Mouse (Mus musculus) urinary bladder, postnatal 10 days (tissue): ENCODE results near the gene Myof.

ENCODE experiments used
- DNase-seq: peaks from one replicate; pipeline ENCODE4 v3.0.0; 2022; ENCODE audit warnings: low spot score

The Myof gene

DNA sequence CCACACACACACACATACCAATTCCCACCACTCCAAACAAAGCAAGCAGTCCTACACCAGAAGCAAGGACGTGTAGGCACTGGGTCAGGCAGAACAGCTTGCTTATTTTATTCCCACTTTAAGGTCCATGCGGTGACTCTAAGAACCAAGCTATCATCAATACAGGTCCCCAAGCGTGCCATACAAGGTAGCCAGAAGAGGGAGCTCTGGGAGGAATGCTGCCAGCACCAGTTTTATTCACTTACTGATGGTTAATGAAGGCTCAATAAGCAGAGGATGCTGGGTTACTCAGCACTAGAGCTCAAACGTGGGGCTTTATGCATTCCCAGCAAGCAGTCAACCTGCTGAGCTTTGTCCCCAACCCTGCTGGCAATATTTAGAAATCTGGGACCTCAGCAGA is 96.7 kb downstream of the Myof start:
- no peak for DNase-seq

- DNase-seq = no peak
Observed at GRCm38 (mm10) chr19:37946053-37946452, 97.3 kb downstream of the Myof start.

- no peak for DNase-seq
Observed at GRCm38 (mm10) chr19:37939203-37939602, 104.2 kb downstream of the Myof start.

- DNase-seq = no peak
Observed at GRCm38 (mm10) chr19:37937092-37937491, 106.3 kb downstream of the Myof start.

GRCm38 (mm10) chr19:37934640-37935039 is 108.7 kb downstream of the Myof start:
- no peak for DNase-seq

DNA sequence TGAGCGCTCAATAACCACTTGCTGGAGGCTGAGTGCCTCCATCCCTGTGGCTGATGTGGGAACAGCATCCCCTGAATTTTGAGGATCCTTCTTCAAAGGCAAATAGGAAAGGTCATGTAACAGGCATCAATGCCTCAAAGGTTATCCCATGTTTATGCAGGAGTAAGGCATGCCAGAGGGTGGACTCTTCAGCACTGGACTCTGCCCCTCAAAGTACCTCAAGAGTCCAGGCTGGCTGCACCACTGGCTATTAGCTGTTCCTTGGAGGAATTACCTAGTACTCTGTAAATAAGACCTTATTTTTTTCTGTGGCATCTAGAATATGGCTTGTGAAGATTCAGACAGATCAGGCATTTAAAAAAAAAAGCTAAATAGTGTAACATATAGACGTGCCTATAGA is 111.2 kb downstream of the Myof start:
- DNase-seq = no peak

GRCm38 (mm10) chr19:37927911-37928310 is 115.5 kb downstream of the Myof start:
- no peak for DNase-seq

GRCm38 (mm10) chr19:37925323-37925722 is 118.1 kb downstream of the Myof start:
- no peak for DNase-seq

DNA sequence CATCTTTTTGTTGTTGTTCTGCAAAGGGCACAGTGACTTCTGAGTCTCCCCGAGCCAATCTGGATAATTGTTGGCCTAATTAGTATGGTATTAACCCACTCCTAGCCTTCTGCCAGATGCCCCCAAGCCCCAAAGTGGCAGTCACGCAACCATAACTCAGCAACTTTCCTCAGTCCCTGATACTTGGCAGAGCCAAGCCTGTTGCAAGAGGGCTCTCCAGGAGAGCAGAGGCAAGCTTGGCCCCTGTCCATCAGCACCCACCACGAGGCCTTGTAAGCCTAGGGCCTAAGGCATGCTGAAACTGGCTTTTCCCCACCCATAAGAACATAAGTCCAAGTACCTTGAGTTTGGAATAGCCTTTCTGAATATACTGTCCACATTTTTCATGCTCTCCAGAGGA is 119.1 kb downstream of the Myof start:
- DNase-seq = no peak

DNA sequence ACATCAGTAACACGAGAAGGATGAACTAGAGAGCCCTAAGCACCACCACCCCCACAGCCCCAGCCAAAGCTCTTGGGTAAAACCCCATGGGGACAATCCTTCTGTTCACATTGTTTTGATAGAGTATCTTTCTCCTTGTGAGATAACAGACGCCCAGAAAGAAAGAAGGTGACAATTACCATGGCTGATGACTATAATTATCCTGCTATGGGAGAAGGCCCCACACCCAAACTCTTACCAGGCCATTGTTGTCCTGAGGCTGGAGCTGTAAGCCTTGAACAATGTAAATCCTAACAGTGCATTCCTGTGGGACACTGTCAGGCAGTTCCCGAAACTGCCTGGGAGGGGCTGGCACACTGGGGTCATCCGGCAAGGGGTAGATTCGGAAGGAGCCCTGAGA is 122.3 kb downstream of the Myof start:
- DNase-seq = no peak

DNA sequence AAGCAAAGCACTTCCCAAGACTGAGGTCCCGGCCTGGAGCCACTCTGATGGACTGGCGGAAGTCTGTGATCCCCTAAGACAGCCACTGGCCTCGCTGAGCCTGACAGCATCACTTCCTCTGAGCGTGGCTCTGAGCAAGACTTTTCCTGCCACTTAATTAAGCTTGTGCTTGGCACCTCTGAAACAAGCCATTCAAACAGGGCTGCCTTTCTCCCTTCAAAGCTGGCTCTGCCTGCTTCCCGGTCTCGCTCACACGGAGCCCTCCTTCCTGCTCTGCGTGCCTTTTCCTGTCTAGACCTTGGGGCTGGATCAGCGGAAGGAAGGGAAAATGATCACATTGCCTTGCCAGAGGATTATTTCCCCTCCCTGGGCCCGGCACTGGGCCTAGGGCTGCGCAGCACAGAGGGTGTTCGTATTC is 124.9 kb downstream of the Myof start:
- no peak for DNase-seq

GRCm38 (mm10) chr19:37914261-37914660 is 129.1 kb downstream of the Myof start:
- DNase-seq = no peak

GRCm38 (mm10) chr19:37912501-37912900 is 130.9 kb downstream of the Myof start:
- DNase-seq = no peak

GRCm38 (mm10) chr19:37909830-37910261 is 133.5 kb downstream of the Myof start:
- no peak for DNase-seq

GRCm38 (mm10) chr19:37907451-37908320 is 135.7 kb downstream of the Myof start:
- DNase-seq = no peak

DNA sequence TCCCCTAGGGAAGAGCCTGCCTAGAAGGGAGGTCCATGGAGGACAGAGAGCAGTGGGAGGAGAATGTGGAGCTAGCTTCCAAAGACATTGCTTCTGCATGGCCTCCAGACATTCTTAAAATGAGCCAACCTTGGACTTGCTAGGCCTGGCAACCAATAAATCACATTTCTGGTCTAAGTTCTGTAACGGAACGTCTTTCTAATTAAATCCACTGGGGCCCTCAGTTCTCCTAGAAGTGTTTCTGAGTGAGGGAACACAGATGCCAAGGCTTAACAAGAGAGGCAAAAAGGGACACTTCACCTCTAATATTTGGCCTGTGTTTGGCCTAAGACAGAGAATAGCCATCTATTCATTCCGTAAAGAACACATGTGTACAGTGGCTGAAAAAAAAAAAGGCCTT is 136.5 kb downstream of the Myof start:
- no peak for DNase-seq

DNA sequence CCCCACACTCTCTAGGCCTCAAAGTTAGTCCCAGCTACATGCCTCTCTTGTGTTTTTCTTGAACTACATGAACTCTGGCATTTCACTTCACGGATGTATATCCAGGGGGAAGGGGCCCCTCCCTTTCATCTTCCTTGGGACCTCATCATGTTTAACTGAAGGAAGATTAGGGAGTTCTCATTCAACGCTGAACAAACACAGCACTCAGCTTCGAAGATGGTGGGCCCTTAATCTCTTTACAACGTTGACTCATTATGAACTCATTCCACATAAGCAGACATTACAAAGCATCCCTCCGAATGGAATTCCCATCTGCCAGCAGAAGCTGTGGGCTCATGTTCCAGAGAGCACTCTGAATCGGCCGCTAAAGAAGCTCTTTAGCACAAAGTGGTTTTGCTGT is 147.3 kb downstream of the Myof start:
- no peak for DNase-seq

DNA sequence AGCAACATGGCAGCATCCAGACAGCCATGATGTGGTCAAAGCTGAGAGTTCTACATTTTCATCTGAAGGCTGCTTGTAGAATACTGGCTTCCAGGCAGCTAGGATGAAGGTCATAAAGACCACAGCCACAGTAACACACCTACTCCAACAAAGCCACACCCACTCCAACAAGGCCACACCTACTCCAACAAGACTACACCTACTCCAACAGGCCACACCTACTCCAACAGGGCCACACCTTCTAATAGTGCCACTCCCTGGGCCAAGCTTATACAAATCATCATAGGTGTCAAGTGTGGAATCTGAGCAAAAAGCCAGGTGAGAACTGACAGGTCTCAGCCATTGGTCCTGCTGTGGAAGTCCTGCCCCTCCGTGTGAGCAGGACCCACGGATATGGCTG is 152.4 kb downstream of the Myof start:
- DNase-seq = no peak

- no peak for DNase-seq
Observed at GRCm38 (mm10) chr19:37886355-37887120, 156.8 kb downstream of the Myof start.

DNA sequence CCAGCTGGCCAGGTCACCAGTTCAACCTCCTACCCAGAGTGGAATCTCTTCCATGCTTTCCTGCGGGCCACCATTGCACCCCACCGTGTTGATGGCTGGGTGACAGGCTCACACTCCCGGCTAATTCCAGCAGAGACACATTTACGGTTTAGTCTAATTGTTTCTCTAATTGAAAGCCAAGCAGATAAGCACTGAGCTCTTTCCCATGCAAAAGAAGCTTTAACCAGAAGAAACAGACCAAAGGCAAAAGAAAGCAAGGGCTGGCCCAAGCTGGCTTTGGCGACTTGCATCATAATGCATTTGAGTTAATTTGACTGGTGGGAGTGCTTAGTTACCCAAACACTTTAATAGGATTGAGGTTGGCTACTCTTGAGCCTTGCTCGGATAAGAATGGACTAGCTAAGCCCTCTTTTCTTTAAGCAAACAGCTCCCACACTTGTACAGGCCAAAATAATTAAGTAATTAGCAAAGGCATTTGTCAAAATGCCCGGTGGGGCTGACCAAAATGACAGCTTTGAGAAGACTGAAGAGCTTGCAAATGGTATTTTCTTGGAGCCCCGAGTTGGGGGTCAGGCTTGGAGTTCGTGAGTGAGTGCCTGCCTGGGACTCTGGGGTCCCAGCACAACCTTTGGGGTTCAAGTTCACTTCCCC is 161.8 kb downstream of the Myof start:
- no peak for DNase-seq

- no peak for DNase-seq
Observed at GRCm38 (mm10) chr19:37877511-37878167, 165.7 kb downstream of the Myof start.

DNA sequence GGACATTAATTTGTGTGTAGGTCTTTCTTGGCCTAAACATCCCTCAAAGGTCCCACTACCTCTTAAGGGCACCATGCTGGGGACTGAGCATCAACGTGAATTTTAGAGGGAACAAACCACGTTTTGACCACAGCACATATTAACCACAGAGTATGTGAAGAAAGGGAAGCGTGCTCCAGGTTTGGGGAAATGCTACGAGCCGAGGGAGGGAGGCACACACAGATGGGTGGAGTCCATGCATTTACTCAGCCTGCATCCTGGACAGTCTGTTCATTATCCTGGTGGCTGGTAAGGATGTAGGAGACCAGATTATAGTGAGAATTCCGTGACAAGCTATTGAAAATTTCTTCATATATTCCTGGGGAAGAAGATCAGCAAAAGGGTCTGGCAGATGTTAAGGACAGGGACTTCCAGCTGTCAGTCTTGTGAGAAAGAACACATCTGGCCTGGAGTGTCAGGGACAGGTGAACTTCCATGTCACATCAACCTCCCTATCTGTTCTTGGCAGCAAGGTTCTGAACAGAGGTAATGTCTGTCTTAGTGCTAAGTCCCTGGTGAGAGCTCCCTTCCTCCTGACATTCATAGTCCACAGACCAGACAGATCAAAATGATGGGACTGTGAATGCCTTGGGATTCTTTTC is 166.7 kb downstream of the Myof start:
- no peak for DNase-seq
